Mouse (Mus musculus) v-Abl transformed pro-B cells (cell line): ENCODE measurements around the gene Ptprt.

Experiments used
- in situ Hi-C, 2 experiments: fragments of 400-800 bp; cut with MboI; formaldehyde crosslinking; loops; one replicate each; pipeline ENCODE4 v1.15.1; 2025; ENCODE audit not compliant: unreplicated experiment in 2 of 2

Ptprt gene

GRCm38 (mm10) chr2:162430171-162430570 lies 230.8 kb downstream of the Ptprt start:
- in situ Hi-C loops, result no loop called here

GRCm38 (mm10) chr2:162426114-162426513 lies 234.8 kb downstream of the Ptprt start:
- in situ Hi-C loops, result no loop called here

- in situ Hi-C loops, result no loop called here
Observed at GRCm38 (mm10) chr2:162418181-162418580, 242.8 kb downstream of the Ptprt start.

- in situ Hi-C loops, result no loop called here
Observed at GRCm38 (mm10) chr2:162413073-162413812, 247.7 kb downstream of the Ptprt start.

GRCm38 (mm10) chr2:162411014-162411413 lies 249.9 kb downstream of the Ptprt start:
- in situ Hi-C loops, result no loop called here

- in situ Hi-C loops, result no loop called here
Observed at GRCm38 (mm10) chr2:162409245-162409644, 251.7 kb downstream of the Ptprt start.

GRCm38 (mm10) chr2:162401316-162402100 lies 259.4 kb downstream of the Ptprt start:
- in situ Hi-C loops, result no loop called here

GRCm38 (mm10) chr2:162394601-162395000 lies 266.3 kb downstream of the Ptprt start:
- in situ Hi-C loops, result no loop called here

GRCm38 (mm10) chr2:162391834-162392233 lies 269.1 kb downstream of the Ptprt start:
- in situ Hi-C loops, result no loop called here

- in situ Hi-C loops, result no loop called here
Observed at GRCm38 (mm10) chr2:162377309-162377708, 283.6 kb downstream of the Ptprt start.

- in situ Hi-C loops, result no loop called here
Observed at GRCm38 (mm10) chr2:162349047-162349446, 311.9 kb downstream of the Ptprt start.

GRCm38 (mm10) chr2:162341846-162342245 lies 319.1 kb downstream of the Ptprt start:
- in situ Hi-C loops, result no loop called here

- in situ Hi-C loops, result no loop called here
Observed at GRCm38 (mm10) chr2:162340231-162340630, 320.7 kb downstream of the Ptprt start.

GRCm38 (mm10) chr2:162332066-162332683 lies 328.8 kb downstream of the Ptprt start:
- in situ Hi-C loops, result no loop called here

GRCm38 (mm10) chr2:162329430-162329829 lies 331.5 kb downstream of the Ptprt start:
- in situ Hi-C loops, result no loop called here

- in situ Hi-C loops, result no loop called here
Observed at GRCm38 (mm10) chr2:162322411-162322810, 338.5 kb downstream of the Ptprt start.

- in situ Hi-C loops, result no loop called here
Observed at GRCm38 (mm10) chr2:162307996-162308395, 353.0 kb downstream of the Ptprt start.

- in situ Hi-C loops, result no loop called here
Observed at GRCm38 (mm10) chr2:162294070-162294469, 366.9 kb downstream of the Ptprt start.

- in situ Hi-C loops, result no loop called here
Observed at GRCm38 (mm10) chr2:162282606-162283005, 378.3 kb downstream of the Ptprt start.

- in situ Hi-C loops, result no loop called here
Observed at GRCm38 (mm10) chr2:162282121-162282520, 378.8 kb downstream of the Ptprt start.

- in situ Hi-C loops, result no loop called here
Observed at GRCm38 (mm10) chr2:162273826-162274225, 387.1 kb downstream of the Ptprt start.
